In the genomic region with DNA sequence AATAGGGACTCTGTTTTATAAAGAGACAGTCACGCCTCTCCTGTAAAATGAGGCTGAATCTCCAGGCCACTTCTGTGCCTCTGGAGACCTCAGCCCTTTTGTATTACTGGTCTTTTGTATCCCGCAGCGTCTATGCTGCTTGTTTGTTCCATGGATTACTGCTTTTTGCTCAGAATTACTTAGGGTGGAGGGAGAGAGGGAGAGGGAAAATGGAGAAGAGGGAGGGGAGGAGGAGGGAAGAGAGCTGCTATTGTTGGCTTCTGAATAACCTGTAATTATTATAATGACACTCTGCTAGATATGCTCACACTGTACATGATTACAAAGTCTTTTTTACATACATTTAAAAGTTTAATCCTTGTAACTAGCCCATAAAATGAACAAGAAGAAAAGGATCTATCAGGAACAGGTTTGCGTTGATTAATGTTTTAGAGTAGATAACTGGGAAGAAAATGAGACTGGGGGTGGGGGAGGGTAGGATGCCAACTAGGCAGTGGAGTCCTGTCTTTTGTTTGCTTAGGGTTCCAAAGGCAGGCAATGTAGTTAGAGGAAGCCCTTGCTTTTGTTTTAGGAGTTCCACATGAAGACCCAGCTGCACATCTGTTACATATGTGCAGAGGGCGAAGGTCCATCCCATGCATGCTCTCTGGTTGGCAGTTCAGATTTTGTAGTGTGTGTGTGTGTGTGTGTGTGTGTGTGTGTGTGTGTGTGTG, we compare ENCODE assay signal across 20 mouse cellular contexts.
A peak's percentile ranks its signal among the peaks of the same experiment; 100 is the strongest.
DNase-seq lines count a peak whose midpoint lies in the region; ATAC-seq and TF ChIP-seq lines count a peak whose summit lies in the region.
"Had no signal": no experiment of that assay in that cellular context is flagged by ENCODE, and none has a peak within 500 bp of the region (broad histone marks: within the 10 kb centered on the region; RNA-seq: fewer than 3 reads in every experiment).

No protein-coding gene starts in this region.

- TF ChIP-seq POLR2A in brain, embryonic 14.5 days (IDR thresholded peaks at IDR 0.05; ENCODE audit: borderline replicate concordance, extremely low read depth, insufficient read depth, insufficient read length, poor library complexity, severe bottlenecking): no peak

- H3K9me3 ChIP-seq in embryonic facial prominence, embryonic 14.5 days (ENCODE audit: control insufficient read depth, low read length): no peaks in the 10 kb centered on the region
- H3K9me3 ChIP-seq in forebrain, embryonic 16.5 days (ENCODE audit: control insufficient read depth, low read length): no peaks in the 10 kb centered on the region
- no peaks in the 10 kb centered on the region for H3K9me3 ChIP-seq in midbrain, embryonic 16.5 days (replicated peaks; ENCODE audit: control insufficient read depth, low read length, poor library complexity, severe bottlenecking)
- H3K9me3 ChIP-seq in kidney, embryonic 16.5 days (ENCODE audit: low read length): no peaks in the 10 kb centered on the region
- H3K9me3 ChIP-seq: heart, embryonic 13.5 days; limb, embryonic 13.5 days; liver, embryonic 13.5 days; neural tube, embryonic 15.5 days had no signal

- no peaks in the 10 kb centered on the region for H3K36me3 ChIP-seq in embryonic facial prominence, embryonic 14.5 days (ENCODE audit: control insufficient read depth, insufficient read depth, low read length)
- H3K36me3 ChIP-seq in forebrain, embryonic 16.5 days (ENCODE audit: control insufficient read depth, insufficient read depth): no peaks in the 10 kb centered on the region
- no peaks in the 10 kb centered on the region for H3K36me3 ChIP-seq in midbrain, embryonic 16.5 days (ENCODE audit: control insufficient read depth, insufficient read depth, low read length)
- no peaks in the 10 kb centered on the region for H3K36me3 ChIP-seq in kidney, embryonic 16.5 days (ENCODE audit: insufficient read depth, low read length)
- H3K36me3 ChIP-seq: heart, embryonic 13.5 days; limb, embryonic 13.5 days; liver, embryonic 13.5 days; neural tube, embryonic 15.5 days had no signal

- H3K4me3 ChIP-seq in embryonic facial prominence, embryonic 14.5 days (ENCODE audit: low read depth, low read length): no peak overlapping the region
- H3K4me3 ChIP-seq in forebrain, embryonic 16.5 days (replicated peaks; ENCODE audit: low read length): no peak overlapping the region
- no peak overlapping the region for H3K4me3 ChIP-seq in midbrain, embryonic 16.5 days (ENCODE audit: low read depth, low read length)
- H3K4me3 ChIP-seq in kidney, embryonic 16.5 days (ENCODE audit: low read length): no peak overlapping the region
- H3K4me3 ChIP-seq: heart, embryonic 13.5 days; limb, embryonic 13.5 days; liver, embryonic 13.5 days; neural tube, embryonic 15.5 days had no signal

- no peak for TF ChIP-seq CTCF in brain, embryonic 14.5 days (IDR thresholded peaks at IDR 0.05; ENCODE audit: borderline replicate concordance, extremely low read depth, insufficient read depth, insufficient read length)

- DNase-seq in brain, embryonic 14.5 days (ENCODE audit: low read depth): peak; percentile 72
- DNase-seq in embryonic facial prominence, embryonic 14.5 days (ENCODE audit: low spot score): no peak
- DNase-seq in heart, postnatal 4 days: no peak
- DNase-seq in layer of hippocampus, postnatal 25 days (ENCODE audit: extremely low spot score in 1 of 2, low spot score in 1 of 2): no peak
- DNase-seq: adrenal gland, adult 2 months; cerebellum, adult 11 months; cerebellum, postnatal 14 days; kidney, adult 8-10 months; kidney, postnatal 36 days; layer of hippocampus, adult 9-11 months; liver, embryonic 13.5 days; lung, embryonic 14.5 days; lung, postnatal 36 days; thymus, postnatal 14 days had no signal

- H3K27ac ChIP-seq in embryonic facial prominence, embryonic 14.5 days (replicated peaks; ENCODE audit: low read depth, low read length): no peak overlapping the region
- peak overlapping the region; percentile 39 for H3K27ac ChIP-seq in forebrain, embryonic 16.5 days (ENCODE audit: low read length)
- H3K27ac ChIP-seq in midbrain, embryonic 16.5 days (ENCODE audit: low read length): no peak overlapping the region
- no peak overlapping the region for H3K27ac ChIP-seq in kidney, embryonic 16.5 days (ENCODE audit: low read length)
- H3K27ac ChIP-seq: heart, embryonic 13.5 days; limb, embryonic 13.5 days; liver, embryonic 13.5 days; neural tube, embryonic 15.5 days had no signal

- peak; percentile 57; the same call in 1 of the 2 replicates for ATAC-seq in embryonic facial prominence, embryonic 14.5 days (ENCODE audit: low read depth)
- peak; percentile 96 for ATAC-seq in forebrain, embryonic 16.5 days
- 0 out of 2 replicates have a peak, but pooled peaks have one; percentile 36 for ATAC-seq in midbrain, embryonic 16.5 days
- no peak for ATAC-seq in kidney, embryonic 16.5 days (ENCODE audit: low FRiP score, low TSS enrichment)

- 61% methylated on average over 5 of the region's 5 CpGs for WGBS in embryonic facial prominence, embryonic 14.5 days
- WGBS in forebrain, embryonic 16.5 days: 40% methylated on average over 5 of the region's 5 CpGs
- 47% methylated on average over 5 of the region's 5 CpGs for WGBS in midbrain, embryonic 16.5 days
- 80% methylated on average over 5 of the region's 5 CpGs for WGBS in kidney, embryonic 16.5 days

- no peak overlapping the region for H3K9ac ChIP-seq in embryonic facial prominence, embryonic 14.5 days (ENCODE audit: low read depth, low read length)
- no peak overlapping the region for H3K9ac ChIP-seq in forebrain, embryonic 16.5 days (replicated peaks; ENCODE audit: low read depth, low read length)
- no peak overlapping the region for H3K9ac ChIP-seq in midbrain, embryonic 16.5 days (ENCODE audit: low read depth, low read length)
- no peak overlapping the region for H3K9ac ChIP-seq in kidney, embryonic 16.5 days (replicated peaks; ENCODE audit: low read length)
- H3K9ac ChIP-seq: heart, embryonic 13.5 days; limb, embryonic 13.5 days; liver, embryonic 13.5 days; lung, embryonic 14.5 days; neural tube, embryonic 15.5 days had no signal

- no peaks in the 10 kb centered on the region for H3K4me1 ChIP-seq in embryonic facial prominence, embryonic 14.5 days (ENCODE audit: control insufficient read depth, insufficient read depth, low read length)
- H3K4me1 ChIP-seq in forebrain, embryonic 16.5 days (replicated peaks; ENCODE audit: control insufficient read depth, insufficient read depth, low read length): no peaks in the 10 kb centered on the region
- H3K4me1 ChIP-seq in midbrain, embryonic 16.5 days (ENCODE audit: control insufficient read depth, insufficient read depth, low read length): peaks cover 2% of the 10 kb centered on the region; the same call in 1 of the 2 replicates
- H3K4me1 ChIP-seq in kidney, embryonic 16.5 days (ENCODE audit: insufficient read depth, low read length): no peaks in the 10 kb centered on the region
- H3K4me1 ChIP-seq: heart, embryonic 13.5 days; limb, embryonic 13.5 days; liver, embryonic 13.5 days; neural tube, embryonic 15.5 days had no signal

- peaks cover 4% of the 10 kb centered on the region; the same call in 1 of the 2 replicates for H3K27me3 ChIP-seq in embryonic facial prominence, embryonic 14.5 days (replicated peaks; ENCODE audit: control insufficient read depth, insufficient read depth, low read length)
- no peaks in the 10 kb centered on the region; the same call in 1 of the 2 replicates for H3K27me3 ChIP-seq in forebrain, embryonic 16.5 days (replicated peaks; ENCODE audit: control insufficient read depth, insufficient read depth, low read length)
- H3K27me3 ChIP-seq in midbrain, embryonic 16.5 days (ENCODE audit: control insufficient read depth, insufficient read depth, low read depth, low read length): no peaks in the 10 kb centered on the region
- H3K27me3 ChIP-seq in kidney, embryonic 16.5 days (ENCODE audit: insufficient read depth, low read length): no peaks in the 10 kb centered on the region; the same call in 1 of the 2 replicates
- H3K27me3 ChIP-seq: heart, embryonic 13.5 days; liver, embryonic 13.5 days had no signal

- H3K4me2 ChIP-seq in embryonic facial prominence, embryonic 14.5 days (ENCODE audit: low read depth, low read length): no peak overlapping the region
- no peak overlapping the region for H3K4me2 ChIP-seq in forebrain, embryonic 16.5 days (ENCODE audit: low read length)
- no peak overlapping the region for H3K4me2 ChIP-seq in midbrain, embryonic 16.5 days (ENCODE audit: low read length)
- H3K4me2 ChIP-seq in kidney, embryonic 16.5 days (replicated peaks; ENCODE audit: low read depth, low read length): no peak overlapping the region
- H3K4me2 ChIP-seq: heart, embryonic 13.5 days; limb, embryonic 13.5 days; liver, embryonic 13.5 days; lung, embryonic 14.5 days; neural tube, embryonic 15.5 days had no signal
